Mouse (Mus musculus) spleen, adult 12 weeks (tissue): Measurements from ENCODE around the gene Slc22a21.

Experiments
- DNase-seq: peaks from one replicate; pipeline ENCODE4 v3.0.0; 2022; ENCODE audit warnings: low spot score

Gene Slc22a21

GRCm38 (mm10) chr11:53903781-53904533 is 76.2 kb downstream of the Slc22a21 start:
- DNase-seq, result no peak

GRCm38 (mm10) chr11:53902741-53903140 is 77.4 kb downstream of the Slc22a21 start:
- no peak for DNase-seq

GRCm38 (mm10) chr11:53900991-53901390 is 79.1 kb downstream of the Slc22a21 start:
- DNase-seq, result no peak

- no peak for DNase-seq
Observed at GRCm38 (mm10) chr11:53899981-53900380, 80.2 kb downstream of the Slc22a21 start.
